Mouse (Mus musculus) E14TG2a.4 (cell line): Measurements from ENCODE around the gene Rbck1.

ENCODE experiments used
- CTCF ChIP-seq: conservative IDR thresholded peaks from 2 replicates; pipeline ENCODE4 v1.5.1; 2014; ENCODE audit warnings: low read length
- NANOG ChIP-seq: IDR thresholded peaks from 2 replicates; pipeline ENCODE4 v1.6.1; 2014; ENCODE audit warnings: borderline replicate concordance, low read length, mixed read lengths
- POU5F1 ChIP-seq: IDR thresholded peaks from 2 replicates; pipeline ENCODE4 v1.6.1; 2014; ENCODE audit warnings: low read length, borderline replicate concordance

- TF ChIP-seq CTCF, result no peak
- no peak for TF ChIP-seq NANOG
- TF ChIP-seq POU5F1, result no peak
Measured at GRCm38 (mm10) chr2:152336856-152337255, 4.4 kb upstream of the Rbck1 start.
